Mouse (Mus musculus): ENCODE measurements at regions not wholly inside any gene's neighbourhood (a gene's known extent, or its start where the extent isn't known, plus 50 kb on each side); places are given as distances from the start of the nearest gene placed in this dataset.
"Not testable (repeated sequence)": the region's sequence is repeated elsewhere in the genome, so short reads cannot be mapped to it uniquely, and the experiment has no call there.

- Histone ChIP-seq H3K9me3 (no peaks in the 10 kb centered on the region), H3K4me2 (no peak overlapping the region), H3K4me3 (no peak overlapping the region), H3K4me1 (replicated peaks) (no peaks in the 10 kb centered on the region), H3K36me3 (no peaks in the 10 kb centered on the region), H3K27me3 (no peaks in the 10 kb centered on the region), H3K9ac (no peak overlapping the region), H3K27ac (replicated peaks) (no peak overlapping the region)
- 94% methylated on average over 5 of the region's 5 CpGs for WGBS
- no peak for ATAC-seq (ENCODE audit: low FRiP score, low read depth)
Observed at GRCm38 (mm10) chr9:31649073-31649472, 184.8 kb upstream of the Tmem45b start.

GRCm38 (mm10) chr9:31648551-31648950, 184.3 kb upstream of the Tmem45b start:
- H3K4me2 ChIP-seq = no peak overlapping the region
- H3K27ac ChIP-seq (replicated peaks) = no peak overlapping the region
- H3K4me1 ChIP-seq (replicated peaks) = no peaks in the 10 kb centered on the region
- ATAC-seq (ENCODE audit: low FRiP score, low read depth) = no peak
- H3K4me3 ChIP-seq = no peak overlapping the region
- 81% methylated on average over 9 of the region's 9 CpGs for WGBS
- H3K27me3 ChIP-seq = no peaks in the 10 kb centered on the region
- no peaks in the 10 kb centered on the region for H3K9me3 ChIP-seq
- H3K36me3 ChIP-seq = no peaks in the 10 kb centered on the region
- H3K9ac ChIP-seq = no peak overlapping the region

GRCm38 (mm10) chr9:31645114-31645513, 180.9 kb upstream of the Tmem45b start:
- ATAC-seq (ENCODE audit: low FRiP score, low read depth) = no peak
- H3K27me3 ChIP-seq = no peaks in the 10 kb centered on the region
- no peak overlapping the region for H3K4me2 ChIP-seq
- no peaks in the 10 kb centered on the region for H3K36me3 ChIP-seq
- WGBS = 68% methylated on average over 7 of the region's 7 CpGs
- H3K4me3 ChIP-seq = no peak overlapping the region
- no peaks in the 10 kb centered on the region for H3K9me3 ChIP-seq
- no peak overlapping the region for H3K27ac ChIP-seq (replicated peaks)
- H3K9ac ChIP-seq = no peak overlapping the region
- no peaks in the 10 kb centered on the region for H3K4me1 ChIP-seq (replicated peaks)

- no peak overlapping the region for H3K27ac ChIP-seq (replicated peaks)
- no peaks in the 10 kb centered on the region for H3K9me3 ChIP-seq
- WGBS = 78% methylated on average over 3 of the region's 3 CpGs
- no peak for ATAC-seq (ENCODE audit: low FRiP score, low read depth)
- H3K4me2 ChIP-seq = no peak overlapping the region
- H3K36me3 ChIP-seq = no peaks in the 10 kb centered on the region
- H3K27me3 ChIP-seq = no peaks in the 10 kb centered on the region
- H3K9ac ChIP-seq = no peak overlapping the region
- no peak overlapping the region for H3K4me3 ChIP-seq
- H3K4me1 ChIP-seq (replicated peaks) = no peaks in the 10 kb centered on the region
Observed at GRCm38 (mm10) chr9:31644106-31644505, 179.8 kb upstream of the Tmem45b start.

DNA sequence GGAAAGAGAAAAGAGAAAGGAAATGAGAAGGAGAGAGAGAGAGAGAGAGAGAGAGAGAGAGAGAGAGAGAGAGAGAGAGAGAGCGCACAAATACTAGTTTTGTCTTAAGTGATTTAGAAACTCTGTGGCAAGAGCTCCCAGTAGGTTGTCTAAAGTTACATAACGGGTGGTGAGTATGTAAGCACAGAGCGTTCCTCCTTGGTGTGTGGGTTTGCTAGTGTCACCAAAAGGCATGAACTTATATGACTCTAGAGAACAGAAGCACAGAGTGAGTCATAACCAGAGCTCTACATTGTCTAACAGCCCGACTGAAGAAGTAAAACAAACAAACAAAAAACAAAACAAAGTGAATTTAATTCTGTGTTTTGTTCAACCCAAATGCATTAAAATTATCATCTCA, 177.9 kb upstream of the Tmem45b start:
- Histone ChIP-seq H3K9ac (no peak overlapping the region), H3K4me3 (no peak overlapping the region), H3K27ac (replicated peaks) (no peak overlapping the region), H3K4me2 (no peak overlapping the region), H3K9me3 (no peaks in the 10 kb centered on the region), H3K36me3 (no peaks in the 10 kb centered on the region), H3K27me3 (no peaks in the 10 kb centered on the region), H3K4me1 (replicated peaks) (no peaks in the 10 kb centered on the region)
- no peak for ATAC-seq (ENCODE audit: low FRiP score, low read depth)
- 84% methylated on average over 4 of the region's 4 CpGs for WGBS

DNA sequence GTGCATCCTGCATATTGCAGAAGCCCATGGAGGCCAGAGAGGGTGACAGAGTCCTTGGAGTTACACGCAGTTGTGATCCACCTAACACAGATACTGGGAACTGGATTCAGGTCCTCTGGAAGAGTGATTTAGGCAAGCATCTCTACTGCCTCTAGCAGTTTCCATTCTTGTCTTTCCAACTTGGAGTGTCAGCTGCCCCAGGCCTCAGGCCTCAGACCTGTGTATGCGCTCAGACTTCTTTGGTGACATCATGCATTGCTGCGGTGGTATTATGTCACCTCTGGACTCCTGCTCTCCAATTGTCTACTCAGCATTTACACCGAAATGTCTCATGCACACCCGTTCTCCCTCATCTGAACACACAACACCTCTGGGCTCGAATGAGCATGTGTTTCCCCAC, 164.0 kb upstream of the Tmem45b start:
- Histone ChIP-seq H3K9ac (no peak overlapping the region), H3K4me2 (no peak overlapping the region)
- WGBS = 90% methylated on average over 6 of the region's 6 CpGs

DNA sequence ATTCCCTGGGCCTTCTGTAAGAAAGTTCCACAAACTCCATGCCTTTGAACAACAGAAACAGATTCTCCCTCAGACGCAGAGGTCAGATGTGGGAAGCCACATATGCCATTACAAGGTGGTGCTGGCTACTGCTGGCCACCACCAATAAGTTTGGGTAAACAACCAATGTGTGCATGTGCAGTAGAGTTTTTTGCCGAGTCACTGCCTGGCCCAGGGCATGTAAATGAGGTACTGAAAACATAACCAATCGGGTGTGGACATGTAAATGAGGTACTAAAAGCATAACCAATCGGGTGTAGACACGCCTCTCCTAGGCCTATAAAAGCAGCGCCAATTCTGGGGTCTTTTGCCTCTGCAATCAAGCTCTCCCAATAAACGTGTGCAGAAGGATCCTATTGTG, 157.3 kb upstream of the Tmem45b start:
- 91% methylated on average over 7 of the region's 7 CpGs for WGBS
- not testable (repeated sequence) for H3K4me3 ChIP-seq; H3K9me3 ChIP-seq; H3K4me1 ChIP-seq (replicated peaks); H3K27ac ChIP-seq (replicated peaks); H3K4me2 ChIP-seq; H3K36me3 ChIP-seq; H3K27me3 ChIP-seq; H3K9ac ChIP-seq; ATAC-seq (ENCODE audit: low FRiP score, low read depth)

More for the DNA sequence above, 164.0 kb upstream of the Tmem45b start:
- Histone ChIP-seq H3K9me3 (no peaks in the 10 kb centered on the region), H3K27me3 (no peaks in the 10 kb centered on the region), H3K4me1 (replicated peaks) (no peaks in the 10 kb centered on the region), H3K36me3 (no peaks in the 10 kb centered on the region), H3K27ac (replicated peaks) (no peak overlapping the region), H3K4me3 (no peak overlapping the region)
- no peak for ATAC-seq (ENCODE audit: low FRiP score, low read depth)

DNA sequence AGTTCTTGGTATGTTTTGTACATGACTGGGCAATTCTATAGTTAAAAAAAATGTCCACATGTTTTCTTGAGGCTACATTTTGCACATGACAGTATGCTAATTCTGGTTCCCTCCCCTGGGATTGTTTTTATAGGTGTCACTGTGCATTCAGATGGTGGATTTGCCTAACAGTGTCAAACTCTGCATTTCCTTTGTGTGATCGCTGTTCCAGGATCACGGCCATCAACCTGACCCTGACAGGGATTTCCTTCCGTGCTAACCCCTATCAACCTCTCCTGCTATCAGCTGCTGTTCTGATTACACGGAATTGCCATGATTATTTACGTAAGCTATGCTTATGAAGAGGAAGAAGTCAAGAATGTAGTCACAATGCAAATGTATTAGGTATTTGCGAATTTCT, 155.1 kb upstream of the Tmem45b start:
- H3K36me3 ChIP-seq = no peaks in the 10 kb centered on the region
- no peak for ATAC-seq (ENCODE audit: low FRiP score, low read depth)
- no peak overlapping the region for H3K9ac ChIP-seq
- no peak overlapping the region for H3K4me3 ChIP-seq
- H3K4me2 ChIP-seq = no peak overlapping the region
- 77% methylated on average over 6 of the region's 6 CpGs for WGBS
- no peaks in the 10 kb centered on the region for H3K9me3 ChIP-seq
- H3K27me3 ChIP-seq = no peaks in the 10 kb centered on the region
- H3K4me1 ChIP-seq (replicated peaks) = no peaks in the 10 kb centered on the region
- H3K27ac ChIP-seq (replicated peaks) = no peak overlapping the region

DNA sequence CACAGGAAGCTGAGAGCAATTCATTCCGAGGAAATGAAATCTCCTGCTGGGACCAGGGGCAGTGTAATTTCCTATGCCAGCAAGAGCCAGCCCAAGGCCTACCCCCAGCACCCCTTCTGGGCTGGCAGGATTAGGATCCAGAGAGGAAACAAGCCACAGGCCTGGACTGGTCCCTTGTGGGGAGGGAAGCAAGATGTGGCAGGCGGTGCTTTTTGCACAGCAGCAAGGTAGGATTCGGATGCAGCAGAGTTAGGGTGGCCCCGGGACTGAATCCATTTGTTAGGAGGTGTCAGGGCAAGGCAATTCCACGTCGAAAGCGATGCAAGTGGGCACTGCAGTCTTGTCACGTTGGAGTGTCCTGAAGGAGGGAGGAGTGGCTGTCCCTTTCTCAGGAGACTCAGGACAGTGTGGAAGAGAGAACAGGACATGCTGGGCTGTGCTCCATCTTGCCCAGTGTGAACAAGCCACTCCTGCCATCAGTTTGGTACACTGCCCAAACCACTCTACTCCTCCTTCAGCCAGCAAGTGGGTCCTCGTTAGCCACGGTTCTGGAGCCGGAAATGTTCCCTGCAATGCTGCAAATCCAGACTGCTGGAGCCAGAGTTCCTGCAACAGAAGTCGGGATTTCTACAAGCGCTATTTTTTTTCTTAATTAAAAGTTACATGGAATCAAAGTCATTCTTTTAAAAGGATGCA, 150.1 kb upstream of the Tmem45b start:
- H3K9me3 ChIP-seq = no peaks in the 10 kb centered on the region
- no peak overlapping the region for H3K27ac ChIP-seq (replicated peaks)
- H3K36me3 ChIP-seq = no peaks in the 10 kb centered on the region
- 74% methylated on average over 13 of the region's 13 CpGs for WGBS
- H3K27me3 ChIP-seq = no peaks in the 10 kb centered on the region
- no peak overlapping the region for H3K4me3 ChIP-seq
- no peak for ATAC-seq (ENCODE audit: low FRiP score, low read depth)
- H3K4me1 ChIP-seq (replicated peaks) = no peaks in the 10 kb centered on the region
- H3K9ac ChIP-seq = no peak overlapping the region
- no peak overlapping the region for H3K4me2 ChIP-seq

- Histone ChIP-seq H3K36me3 (no peaks in the 10 kb centered on the region), H3K9me3 (no peaks in the 10 kb centered on the region), H3K9ac (no peak overlapping the region), H3K27ac (replicated peaks) (no peak overlapping the region), H3K27me3 (no peaks in the 10 kb centered on the region), H3K4me1 (replicated peaks) (no peaks in the 10 kb centered on the region), H3K4me2 (no peak overlapping the region), H3K4me3 (no peak overlapping the region)
- WGBS = 82% methylated on average over 8 of the region's 8 CpGs
- no peak for ATAC-seq (ENCODE audit: low FRiP score, low read depth)
Observed at GRCm38 (mm10) chr9:31611036-31611695, 146.9 kb upstream of the Tmem45b start.

GRCm38 (mm10) chr9:31610631-31611030, 146.4 kb upstream of the Tmem45b start:
- H3K9ac ChIP-seq = no peak overlapping the region
- H3K4me2 ChIP-seq = no peak overlapping the region
- no peak overlapping the region for H3K4me3 ChIP-seq
- no peaks in the 10 kb centered on the region for H3K4me1 ChIP-seq (replicated peaks)
- H3K27me3 ChIP-seq = no peaks in the 10 kb centered on the region
- H3K9me3 ChIP-seq = no peaks in the 10 kb centered on the region
- no peak overlapping the region for H3K27ac ChIP-seq (replicated peaks)
- 67% methylated on average over 4 of the region's 4 CpGs for WGBS
- H3K36me3 ChIP-seq = no peaks in the 10 kb centered on the region
- ATAC-seq (ENCODE audit: low FRiP score, low read depth) = no peak

DNA sequence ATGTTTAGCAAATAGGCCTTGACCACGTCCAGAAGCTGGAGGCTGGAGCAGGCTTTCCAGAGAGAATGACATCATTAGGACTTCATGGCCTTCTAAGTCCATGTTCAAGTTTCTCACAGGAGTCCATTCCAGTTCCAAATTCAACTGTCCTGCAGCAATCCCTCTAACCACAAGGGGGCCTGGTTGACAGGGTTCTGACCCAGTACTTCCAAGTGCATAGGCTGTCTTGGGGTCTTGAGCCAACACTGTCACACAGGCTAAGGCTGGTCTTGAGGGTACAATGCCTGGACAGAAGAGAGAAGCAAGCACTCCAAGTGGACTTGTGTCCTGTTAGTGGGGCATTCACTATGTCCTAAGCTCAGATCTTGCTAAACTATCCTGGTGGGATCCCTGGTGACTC, 145.9 kb upstream of the Tmem45b start:
- no peak overlapping the region for H3K4me2 ChIP-seq
- H3K9ac ChIP-seq = no peak overlapping the region
- H3K9me3 ChIP-seq = no peaks in the 10 kb centered on the region
- no peak overlapping the region for H3K4me3 ChIP-seq
- H3K36me3 ChIP-seq = no peaks in the 10 kb centered on the region
- no peak for ATAC-seq (ENCODE audit: low FRiP score, low read depth)
- no peaks in the 10 kb centered on the region for H3K27me3 ChIP-seq
- no peaks in the 10 kb centered on the region for H3K4me1 ChIP-seq (replicated peaks)
- no peak overlapping the region for H3K27ac ChIP-seq (replicated peaks)
- 83% methylated on average over 1 of the region's 1 CpGs for WGBS

DNA sequence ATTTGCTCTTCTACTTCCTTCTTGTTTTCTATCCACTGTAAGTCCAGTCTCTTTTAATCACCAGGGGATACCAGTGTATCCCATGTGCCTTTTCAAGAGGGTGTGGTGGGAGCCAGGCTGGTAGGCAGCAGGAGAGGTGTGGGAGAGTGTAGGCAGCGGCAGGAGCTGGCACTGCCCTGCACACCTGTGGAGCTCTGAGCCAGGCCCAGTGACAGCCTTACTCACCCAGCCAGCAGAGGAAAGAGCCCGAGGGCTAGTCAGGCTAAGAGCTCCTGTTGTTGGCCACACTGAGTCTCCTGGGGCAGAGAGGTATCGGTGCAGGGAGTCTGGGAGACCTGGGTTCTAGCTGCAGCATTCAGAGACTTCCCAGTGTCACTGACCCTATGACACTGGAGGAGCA, 145.5 kb upstream of the Tmem45b start:
- Histone ChIP-seq H3K9me3 (no peaks in the 10 kb centered on the region), H3K27me3 (no peaks in the 10 kb centered on the region), H3K4me2 (no peak overlapping the region), H3K4me3 (no peak overlapping the region), H3K4me1 (replicated peaks) (no peaks in the 10 kb centered on the region), H3K36me3 (no peaks in the 10 kb centered on the region), H3K27ac (replicated peaks) (no peak overlapping the region), H3K9ac (no peak overlapping the region)
- no peak for ATAC-seq (ENCODE audit: low FRiP score, low read depth)
- 89% methylated on average over 3 of the region's 3 CpGs for WGBS
